Mouse (Mus musculus): ENCODE measurements around the gene Polr2e. TPM values are rescaled to one million over a fixed set of nuclear protein-coding genes. Genes with fewer than 3 reads are reported as not detected.
"Not testable (repeated sequence)": the region's sequence is repeated elsewhere in the genome, so short reads cannot be mapped to it uniquely, and the experiment has no call there.

Polr2e gene
- total and polyA plus RNA-seq, 2 experiments from 2014 or later: 104 to 168 TPM

DNA sequence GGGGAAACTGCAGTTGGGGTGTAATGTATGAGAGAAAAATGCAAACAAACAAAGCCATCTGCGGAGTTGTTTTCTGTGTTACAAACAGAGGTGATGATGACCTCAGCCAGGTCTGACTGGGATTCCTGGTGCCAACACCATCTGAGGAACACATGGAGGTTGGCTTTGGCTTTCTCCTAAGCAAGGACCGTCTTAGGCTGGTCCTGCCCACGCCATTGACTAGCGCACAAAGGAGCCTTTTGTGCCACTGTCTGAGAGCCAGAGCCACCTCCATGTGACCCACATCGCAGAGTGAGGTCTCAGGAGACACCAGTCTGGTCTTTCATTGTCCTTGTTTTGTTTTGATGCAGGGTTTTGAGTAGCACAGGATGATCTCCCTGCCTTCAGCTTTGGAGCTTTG, 8.8 kb upstream of the Polr2e start:
- Histone ChIP-seq H3K27ac (ENCODE audit: low read depth, low read length) (0 out of 2 replicates have a peak overlapping the region, but pooled peaks have one; percentile 4), H3K9me3 (ENCODE audit: low read length) (no peaks in the 10 kb centered on the region), H3K9ac (no peak overlapping the region), H3K4me3 (ENCODE audit: low read depth, low read length) (no peak overlapping the region), H3K36me3 (ENCODE audit: insufficient read depth) (no peaks in the 10 kb centered on the region), H3K4me1 (ENCODE audit: insufficient read depth) (no peaks in the 10 kb centered on the region), H3K4me2 (ENCODE audit: low read depth) (no peak overlapping the region), H3K27me3 (ENCODE audit: insufficient read depth, low read length) (no peaks in the 10 kb centered on the region)
- TF ChIP-seq CTCF (IDR thresholded peaks at IDR 0.05; ENCODE audit: low read depth): no peak
- 10% methylated on average over 5 of the region's 5 CpGs for WGBS
- ATAC-seq (no peak), DNase-seq (no peak)

- Histone ChIP-seq H3K27me3 (ENCODE audit: insufficient read depth, low read length) (no peaks in the 10 kb centered on the region), H3K9ac (no peak within 1 kb of the TSS), H3K4me2 (ENCODE audit: low read depth) (no peak within 1 kb of the TSS), H3K9me3 (ENCODE audit: low read length) (no peaks in the 10 kb centered on the region), H3K4me3 (ENCODE audit: low read depth, low read length) (no peak within 1 kb of the TSS), H3K36me3 (ENCODE audit: insufficient read depth) (no peaks in the 10 kb centered on the region), H3K4me1 (ENCODE audit: insufficient read depth) (no peaks in the 10 kb centered on the region), H3K27ac (ENCODE audit: low read depth, low read length) (no peak within 1 kb of the TSS)
- no peak for TF ChIP-seq CTCF (IDR thresholded peaks at IDR 0.05; ENCODE audit: low read depth)
- WGBS: 51% methylated on average over 9 of the region's 9 CpGs
- ATAC-seq: no peak
- DNase-seq: no peak
These were observed 7.5 kb upstream of the Polr2e start, which contains the start of gene Gpx4 for GRCm38 (mm10) chr10:80047041-80047565. TSS of gene Gpx4 (plus strand) at chr10:80047166.

- Histone ChIP-seq H3K9ac (no peak overlapping the region), H3K27me3 (ENCODE audit: insufficient read depth, low read length) (no peaks in the 10 kb centered on the region), H3K4me3 (ENCODE audit: low read depth, low read length) (no peak overlapping the region), H3K4me2 (ENCODE audit: low read depth) (no peak overlapping the region), H3K27ac (ENCODE audit: low read depth, low read length) (no peak overlapping the region), H3K9me3 (ENCODE audit: low read length) (no peaks in the 10 kb centered on the region), H3K36me3 (ENCODE audit: insufficient read depth) (no peaks in the 10 kb centered on the region), H3K4me1 (ENCODE audit: insufficient read depth) (no peaks in the 10 kb centered on the region)
- no peak for TF ChIP-seq CTCF (IDR thresholded peaks at IDR 0.05; ENCODE audit: low read depth)
- WGBS: 72% methylated on average over 5 of the region's 5 CpGs
- no peak for DNase-seq
- no peak for ATAC-seq
These were observed 6.2 kb upstream of the Polr2e start for GRCm38 (mm10) chr10:80045766-80046165.

DNA sequence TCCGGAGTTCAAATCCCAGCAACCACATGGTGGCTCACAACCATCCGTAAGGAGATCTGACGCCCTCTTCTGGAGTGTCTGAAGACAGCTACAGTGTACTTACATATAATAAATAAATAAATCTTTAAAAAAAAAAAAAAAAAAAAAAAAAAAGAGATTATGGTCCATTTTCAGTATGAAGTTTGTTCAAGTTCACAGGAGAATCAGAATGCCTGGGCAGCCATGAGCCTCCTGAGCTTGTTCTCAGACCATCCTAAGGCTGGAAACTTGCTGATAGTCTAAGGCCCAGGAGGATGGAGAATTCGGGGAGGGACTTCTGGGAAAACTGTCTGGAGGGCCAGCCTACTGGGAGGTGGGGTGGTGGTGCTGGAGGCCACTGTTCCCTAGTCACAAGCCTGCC, 5.8 kb upstream of the Polr2e start:
- not testable (repeated sequence) for DNase-seq; H3K4me1 ChIP-seq (ENCODE audit: insufficient read depth); H3K36me3 ChIP-seq (ENCODE audit: insufficient read depth); ATAC-seq; H3K9me3 ChIP-seq (ENCODE audit: low read length); H3K9ac ChIP-seq; H3K4me2 ChIP-seq (ENCODE audit: low read depth); H3K27ac ChIP-seq (ENCODE audit: low read depth, low read length); H3K27me3 ChIP-seq (ENCODE audit: insufficient read depth, low read length); H3K4me3 ChIP-seq (ENCODE audit: low read depth, low read length)
- 68% methylated on average over 2 of the region's 4 CpGs for WGBS

GRCm38 (mm10) chr10:80044087-80044486, 4.5 kb upstream of the Polr2e start:
- Histone ChIP-seq H3K27me3 (ENCODE audit: insufficient read depth, low read length) (no peaks in the 10 kb centered on the region), H3K36me3 (ENCODE audit: insufficient read depth) (no peaks in the 10 kb centered on the region), H3K4me1 (ENCODE audit: insufficient read depth) (no peaks in the 10 kb centered on the region), H3K4me3 (ENCODE audit: low read depth, low read length) (no peak overlapping the region), H3K27ac (ENCODE audit: low read depth, low read length) (no peak overlapping the region), H3K9me3 (ENCODE audit: low read length) (no peaks in the 10 kb centered on the region), H3K9ac (no peak overlapping the region), H3K4me2 (ENCODE audit: low read depth) (no peak overlapping the region)
- 44% methylated on average over 4 of the region's 4 CpGs for WGBS
- TF ChIP-seq CTCF (IDR thresholded peaks at IDR 0.05; ENCODE audit: low read depth): no peak
- DNase-seq (no peak), ATAC-seq (no peak)

DNA sequence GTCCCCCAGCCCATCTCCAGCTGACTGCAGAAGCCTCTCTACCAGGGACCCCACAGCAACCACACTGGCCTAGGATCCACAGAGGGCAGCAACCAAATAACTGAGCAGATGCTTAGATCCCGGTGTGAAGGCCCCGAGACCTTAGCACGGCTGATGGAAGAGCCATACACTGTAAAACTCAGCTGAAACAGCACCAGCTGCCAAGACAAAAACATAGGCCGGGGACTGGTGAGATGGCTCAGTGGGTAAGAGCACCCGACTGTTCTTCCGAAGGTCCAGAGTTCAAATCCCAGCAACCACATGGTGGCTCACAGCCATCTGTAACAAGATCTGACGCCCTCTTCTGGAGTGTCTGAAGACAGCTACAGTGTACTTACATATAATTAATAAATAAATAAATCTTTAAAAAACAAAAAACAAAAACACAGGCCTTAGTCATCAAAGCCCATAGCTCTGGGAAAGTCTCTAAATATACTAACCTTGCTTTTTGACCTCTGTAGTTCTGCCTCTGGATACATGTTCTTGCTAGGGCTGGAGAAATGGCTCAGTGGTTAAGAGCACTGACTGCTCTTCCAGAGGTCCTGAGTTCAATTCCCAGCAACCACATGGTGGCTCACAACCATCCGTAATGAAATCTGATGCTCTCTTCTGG, 1.9 kb upstream of the Polr2e start:
- not testable (repeated sequence) for H3K27ac ChIP-seq (ENCODE audit: low read depth, low read length); H3K4me1 ChIP-seq (ENCODE audit: insufficient read depth); H3K4me3 ChIP-seq (ENCODE audit: low read depth, low read length); H3K4me2 ChIP-seq (ENCODE audit: low read depth); ATAC-seq; H3K9ac ChIP-seq; H3K27me3 ChIP-seq (ENCODE audit: insufficient read depth, low read length); DNase-seq; H3K9me3 ChIP-seq (ENCODE audit: low read length)
- H3K36me3 ChIP-seq (ENCODE audit: insufficient read depth): peaks cover 18% of the 10 kb centered on the region
- WGBS: 88% methylated on average over 8 of the region's 8 CpGs

DNA sequence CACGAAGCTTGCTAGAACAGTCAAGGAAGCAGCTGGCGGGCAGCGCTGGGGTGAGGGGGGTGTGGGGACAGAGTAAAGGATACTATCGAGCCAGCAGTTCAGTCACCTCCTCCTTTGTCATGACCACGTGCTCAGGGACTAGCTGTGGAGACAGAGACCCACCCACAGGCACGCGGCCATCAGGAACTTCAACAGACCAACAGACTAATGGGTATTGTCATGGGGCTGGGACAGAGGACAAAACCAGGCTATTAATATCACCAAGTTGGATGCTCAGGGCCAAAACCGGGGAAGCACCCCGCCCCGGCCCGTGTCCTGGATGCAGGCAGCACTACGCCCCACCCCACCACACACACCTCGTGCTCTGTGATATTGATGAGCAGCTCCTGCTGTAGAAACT, 2.8 kb downstream of the Polr2e start:
- 90% methylated on average over 13 of the region's 13 CpGs for WGBS
- Histone ChIP-seq H3K9me3 (ENCODE audit: low read length) (no peaks in the 10 kb centered on the region), H3K9ac (no peak overlapping the region), H3K27me3 (ENCODE audit: insufficient read depth, low read length) (no peaks in the 10 kb centered on the region), H3K4me3 (ENCODE audit: low read depth, low read length) (no peak overlapping the region), H3K4me1 (ENCODE audit: insufficient read depth) (peaks cover 8% of the 10 kb centered on the region; the same call in 1 of the 2 replicates), H3K4me2 (ENCODE audit: low read depth) (no peak overlapping the region), H3K36me3 (ENCODE audit: insufficient read depth) (peaks cover 36% of the 10 kb centered on the region), H3K27ac (ENCODE audit: low read depth, low read length) (no peak overlapping the region)
- ATAC-seq: no peak
- no peak for DNase-seq
- no peak for TF ChIP-seq CTCF (IDR thresholded peaks at IDR 0.05; ENCODE audit: low read depth)
